Mouse (Mus musculus) fat pad, adult 2 months (tissue): Measurements from ENCODE around the gene Olfr164.

Experiments
- DNase-seq: peaks from one replicate; pipeline ENCODE4 v3.0.0-alpha.2; 2011; ENCODE audit warnings: low read depth, low spot score; ENCODE audit errors: extremely low read depth

The Olfr164 gene

GRCm38 (mm10) chr16:19313964-19314363 is at the start of gene Olfr164:
Olfr164 (minus strand) TSS chr16:19314064.
- no peak for DNase-seq

GRCm38 (mm10) chr16:19349111-19349510 is 35.2 kb upstream of the Olfr164 start:
- DNase-seq: no peak

- DNase-seq: no peak
These were observed 50.6 kb downstream of the Olfr164 start for GRCm38 (mm10) chr16:19263235-19263634.

- no peak for DNase-seq
These were observed 53.1 kb downstream of the Olfr164 start for GRCm38 (mm10) chr16:19260780-19261179.

- DNase-seq: no peak
These were observed 68.0 kb downstream of the Olfr164 start for GRCm38 (mm10) chr16:19245835-19246234.

GRCm38 (mm10) chr16:19241539-19242025 is 72.3 kb downstream of the Olfr164 start:
- no peak for DNase-seq

GRCm38 (mm10) chr16:19240792-19241538 is 72.9 kb downstream of the Olfr164 start:
- DNase-seq: no peak

- DNase-seq: no peak
These were observed 77.1 kb downstream of the Olfr164 start for GRCm38 (mm10) chr16:19236719-19237118.
